Mouse (Mus musculus): ENCODE results near the gene Rxfp4. TPM values are rescaled to one million over a fixed set of nuclear protein-coding genes. Genes with fewer than 3 reads are reported as not detected.
A peak's percentile ranks its signal among the peaks of the same experiment; 100 is the strongest.

The Rxfp4 gene
- polyA plus RNA-seq, 1 experiment from 2014 or later = not detected

- H3K9me3 ChIP-seq (ENCODE audit: control insufficient read depth) = no peaks in the 10 kb centered on the region
- H3K4me2 ChIP-seq (replicated peaks; ENCODE audit: low read depth) = peak overlapping the region; percentile 99
- no peaks in the 10 kb centered on the region; the same call in 1 of the 2 replicates for H3K36me3 ChIP-seq (ENCODE audit: control insufficient read depth, insufficient read depth)
- 13% methylated on average over 15 of the region's 15 CpGs for WGBS
- no peak for TF ChIP-seq CTCF (IDR thresholded peaks at IDR 0.05; ENCODE audit: low read depth)
- H3K4me1 ChIP-seq (replicated peaks; ENCODE audit: control insufficient read depth, insufficient read depth, low read length) = no peaks in the 10 kb centered on the region; the same call in 1 of the 2 replicates
- H3K4me3 ChIP-seq (ENCODE audit: low read depth, low read length) = peak overlapping the region; percentile 75
- H3K27me3 ChIP-seq (replicated peaks; ENCODE audit: control insufficient read depth, insufficient read depth, low read length) = no peaks in the 10 kb centered on the region
- H3K9ac ChIP-seq (ENCODE audit: low read depth, low read length) = peak overlapping the region; percentile 81
- ATAC-seq = no peak
- peak overlapping the region; percentile 11; the same call in 1 of the 2 replicates for H3K27ac ChIP-seq (ENCODE audit: low read depth, low read length)
Measured at GRCm38 (mm10) chr3:88623346-88624135, 29.4 kb downstream of the Rxfp4 start.

GRCm38 (mm10) chr3:88622941-88623345 is 30.0 kb downstream of the Rxfp4 start:
- Histone ChIP-seq H3K36me3 (ENCODE audit: control insufficient read depth, insufficient read depth) (no peaks in the 10 kb centered on the region; the same call in 1 of the 2 replicates), H3K27ac (ENCODE audit: low read depth, low read length) (0 out of 2 replicates have a peak overlapping the region, but pooled peaks have one; percentile 11), H3K27me3 (replicated peaks; ENCODE audit: control insufficient read depth, insufficient read depth, low read length) (no peaks in the 10 kb centered on the region), H3K9ac (ENCODE audit: low read depth, low read length) (peak overlapping the region; percentile 81), H3K4me3 (ENCODE audit: low read depth, low read length) (peak overlapping the region; percentile 75), H3K4me1 (replicated peaks; ENCODE audit: control insufficient read depth, insufficient read depth, low read length) (no peaks in the 10 kb centered on the region; the same call in 1 of the 2 replicates), H3K9me3 (ENCODE audit: control insufficient read depth) (no peaks in the 10 kb centered on the region), H3K4me2 (replicated peaks; ENCODE audit: low read depth) (peak overlapping the region; percentile 99)
- no peak for TF ChIP-seq CTCF (IDR thresholded peaks at IDR 0.05; ENCODE audit: low read depth)
- 8% methylated on average over 2 of the region's 6 CpGs for WGBS
- no peak for ATAC-seq

- peak overlapping the region; percentile 75 for H3K4me3 ChIP-seq (ENCODE audit: low read depth, low read length)
- no peak for ATAC-seq
- H3K4me2 ChIP-seq (replicated peaks; ENCODE audit: low read depth) = peak overlapping the region; percentile 99
- H3K4me1 ChIP-seq (replicated peaks; ENCODE audit: control insufficient read depth, insufficient read depth, low read length) = no peaks in the 10 kb centered on the region; the same call in 1 of the 2 replicates
- H3K36me3 ChIP-seq (ENCODE audit: control insufficient read depth, insufficient read depth) = no peaks in the 10 kb centered on the region; the same call in 1 of the 2 replicates
- no peak for TF ChIP-seq CTCF (IDR thresholded peaks at IDR 0.05; ENCODE audit: low read depth)
- H3K27me3 ChIP-seq (replicated peaks; ENCODE audit: control insufficient read depth, insufficient read depth, low read length) = no peaks in the 10 kb centered on the region
- H3K9ac ChIP-seq (ENCODE audit: low read depth, low read length) = peak overlapping the region; percentile 81
- WGBS = 2% methylated on average over 24 of the region's 24 CpGs
- peak overlapping the region; percentile 92 for H3K27ac ChIP-seq (ENCODE audit: low read depth, low read length)
- H3K9me3 ChIP-seq (ENCODE audit: control insufficient read depth) = no peaks in the 10 kb centered on the region
Measured at GRCm38 (mm10) chr3:88622113-88622940, 30.6 kb downstream of the Rxfp4 start.

GRCm38 (mm10) chr3:88621537-88622112 is 31.3 kb downstream of the Rxfp4 start:
- Histone ChIP-seq H3K9me3 (ENCODE audit: control insufficient read depth) (no peaks in the 10 kb centered on the region), H3K36me3 (ENCODE audit: control insufficient read depth, insufficient read depth) (no peaks in the 10 kb centered on the region; the same call in 1 of the 2 replicates), H3K4me2 (replicated peaks; ENCODE audit: low read depth) (peak overlapping the region; percentile 99), H3K27ac (ENCODE audit: low read depth, low read length) (peak overlapping the region; percentile 92), H3K4me3 (ENCODE audit: low read depth, low read length) (peak overlapping the region; percentile 75), H3K27me3 (replicated peaks; ENCODE audit: control insufficient read depth, insufficient read depth, low read length) (no peaks in the 10 kb centered on the region), H3K4me1 (replicated peaks; ENCODE audit: control insufficient read depth, insufficient read depth, low read length) (no peaks in the 10 kb centered on the region; the same call in 1 of the 2 replicates), H3K9ac (ENCODE audit: low read depth, low read length) (peak overlapping the region; percentile 81)
- whole genome bisulfite sequencing = 1% methylated on average over 33 of the region's 36 CpGs
- ATAC-seq = peak; percentile 8; the same call in 1 of the 2 replicates
- TF ChIP-seq CTCF (IDR thresholded peaks at IDR 0.05; ENCODE audit: low read depth) = no peak

GRCm38 (mm10) chr3:88620992-88621536 is 31.9 kb downstream of the Rxfp4 start:
- no peaks in the 10 kb centered on the region; the same call in 1 of the 2 replicates for H3K4me1 ChIP-seq (replicated peaks; ENCODE audit: control insufficient read depth, insufficient read depth, low read length)
- WGBS = under 1% methylated on average over 51 of the region's 64 CpGs

More at GRCm38 (mm10) chr3:88620992-88621536, 31.9 kb downstream of the Rxfp4 start:
- Histone ChIP-seq H3K9ac (ENCODE audit: low read depth, low read length) (peak overlapping the region; percentile 81), H3K4me3 (ENCODE audit: low read depth, low read length) (peak overlapping the region; percentile 75), H3K9me3 (ENCODE audit: control insufficient read depth) (no peaks in the 10 kb centered on the region), H3K27ac (ENCODE audit: low read depth, low read length) (peak overlapping the region; percentile 92), H3K27me3 (replicated peaks; ENCODE audit: control insufficient read depth, insufficient read depth, low read length) (no peaks in the 10 kb centered on the region), H3K4me2 (replicated peaks; ENCODE audit: low read depth) (peak overlapping the region; percentile 99), H3K36me3 (ENCODE audit: control insufficient read depth, insufficient read depth) (no peaks in the 10 kb centered on the region; the same call in 1 of the 2 replicates)
- peak; percentile 50 for ATAC-seq
- TF ChIP-seq CTCF (IDR thresholded peaks at IDR 0.05; ENCODE audit: low read depth) = no peak
